Mouse (Mus musculus) spleen, postnatal 4 days (tissue): Measurements from ENCODE around the gene Prss56.

Experiments
- DNase-seq, 2 experiments: peaks; one replicate each; pipeline ENCODE4 v3.0.0; 2022; ENCODE audit warnings: low spot score in 2 of 2

Gene Prss56

GRCm38 (mm10) chr1:87232197-87232596 lies 49.1 kb downstream of the Prss56 start:
- no peak for DNase-seq
